Mouse (Mus musculus) C2C12 (cell line): ENCODE data around the gene Tmem30c. TPM values are rescaled to one million over a fixed set of nuclear protein-coding genes. Genes with fewer than 3 reads are reported as not detected.

Experiments
- H3K27me3 ChIP-seq: one replicate; pipeline ENCODE4 v1.6.1; 2011; ENCODE audit not compliant: control insufficient read depth, insufficient read depth, insufficient read length
- H3K36me3 ChIP-seq: one replicate; pipeline ENCODE4 v1.6.1; 2011; ENCODE audit not compliant: control insufficient read depth, insufficient read depth
- H3K4me3 ChIP-seq: one replicate; pipeline ENCODE4 v1.5.1; 2011; ENCODE audit warnings: mild to moderate bottlenecking, control low read depth; ENCODE audit not compliant: poor library complexity, insufficient read depth, severe bottlenecking
- H3K79me2 ChIP-seq: one replicate; pipeline ENCODE4 v1.6.1; 2011; ENCODE audit not compliant: control insufficient read depth, insufficient read depth
- H3K79me3 ChIP-seq: one replicate; pipeline ENCODE4 v1.6.1; 2011; ENCODE audit warnings: low read depth, control low read depth
- H3ac ChIP-seq: one replicate; pipeline ENCODE3; 2011; ENCODE audit warnings: low read depth; ENCODE audit not compliant: control insufficient read depth, insufficient read length
- CEBPB ChIP-seq: IDR thresholded peaks from one replicate; pipeline ENCODE4 v1.6.1; 2011; ENCODE audit warnings: low read depth, mild to moderate bottlenecking, control low read depth, moderate library complexity
- CTCF ChIP-seq: IDR thresholded peaks from one replicate; pipeline ENCODE4 v1.5.1; 2011; ENCODE audit not compliant: control insufficient read depth, insufficient read depth, insufficient read length
- FOSL1 ChIP-seq: IDR thresholded peaks from one replicate; pipeline ENCODE4 v1.8.0; 2011; ENCODE audit warnings: mild to moderate bottlenecking, low read length; ENCODE audit not compliant: poor library complexity, insufficient read depth, severe bottlenecking
- MAX ChIP-seq: IDR thresholded peaks from one replicate; pipeline ENCODE4 v1.6.1; 2011; ENCODE audit warnings: mild to moderate bottlenecking, control low read depth
- MYOD1 ChIP-seq: IDR thresholded peaks from one replicate; pipeline ENCODE4 v1.6.1; 2011; ENCODE audit warnings: low read depth; ENCODE audit not compliant: control insufficient read depth, insufficient read length
- MYOG ChIP-seq: IDR thresholded peaks from one replicate; pipeline ENCODE4 v1.6.1; 2011; ENCODE audit not compliant: control insufficient read depth, insufficient read length; ENCODE audit errors: extremely low read depth
- USF1 ChIP-seq: IDR thresholded peaks from one replicate; pipeline ENCODE4 v1.6.1; 2011; ENCODE audit warnings: low read depth, mild to moderate bottlenecking, control low read depth, moderate library complexity
- long read RNA-seq, 2 experiments: library from polyadenylated mRNA; unstranded; transcript quantifications; one replicate each; pipeline ENCODE4 v2.0.0; 2019 to 2020
- polyA plus RNA-seq: library from polyadenylated mRNA; unstranded; fragments of >200 nt; fragmentation: generic; extraction: Trizol; gene quantifications from one replicate; pipeline ENCODE4 v1.2.1, GENCODE M21; 2012; ENCODE audit warnings: missing spikeins

Gene Tmem30c
- polyA plus RNA-seq: not detected
- long read RNA-seq, experiment 1: 0 reads
- long read RNA-seq, experiment 2: 0 reads

- Histone ChIP-seq H3K36me3 (no peaks in the 10 kb centered on the region), H3K27me3 (no peaks in the 10 kb centered on the region), H3K79me3 (no peaks in the 10 kb centered on the region), H3ac (no peak within 1 kb of the TSS), H3K79me2 (no peaks in the 10 kb centered on the region), H3K4me3 (no peak within 1 kb of the TSS)
- no peak for TF ChIP-seq USF1
- no peak for TF ChIP-seq CEBPB
- no peak for TF ChIP-seq FOSL1
- no peak for TF ChIP-seq CTCF
- no peak for TF ChIP-seq MAX
- TF ChIP-seq MYOG: no peak
- no peak for TF ChIP-seq MYOD1
Observed at GRCm38 (mm10) chr16:57292765-57293164, at the start of gene Tmem30c. Gene Tmem30c, minus strand, starts transcription at chr16:57292865.

DNA sequence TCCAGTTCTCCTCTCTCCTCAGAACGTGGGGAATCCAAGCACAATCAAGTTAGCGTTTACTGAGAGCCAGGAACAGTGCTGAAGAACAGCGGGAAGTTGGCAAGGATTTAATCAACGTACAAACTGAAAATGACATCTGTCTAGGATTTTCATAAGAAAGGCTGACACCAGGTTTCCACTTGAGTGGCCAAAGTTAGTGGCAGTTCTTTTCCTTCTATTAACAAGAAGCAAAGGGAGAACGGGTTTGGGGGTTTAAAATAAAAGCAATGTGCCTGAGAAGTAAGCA is 47.9 kb upstream of the Tmem30c start:
- H3K4me3 ChIP-seq: no peak overlapping the region
- no peaks in the 10 kb centered on the region for H3K79me3 ChIP-seq
- no peak for TF ChIP-seq MAX
- TF ChIP-seq USF1: no peak
- no peak for TF ChIP-seq CTCF
- TF ChIP-seq MYOG: no peak
- TF ChIP-seq MYOD1: no peak
- no peak for TF ChIP-seq CEBPB
- TF ChIP-seq FOSL1: no peak
- H3K36me3 ChIP-seq: no peaks in the 10 kb centered on the region
- no peak overlapping the region for H3ac ChIP-seq
- no peaks in the 10 kb centered on the region for H3K79me2 ChIP-seq
- H3K27me3 ChIP-seq: no peaks in the 10 kb centered on the region

- Histone ChIP-seq H3K4me3 (no peak overlapping the region), H3K79me2 (no peaks in the 10 kb centered on the region), H3K79me3 (no peaks in the 10 kb centered on the region), H3K36me3 (no peaks in the 10 kb centered on the region), H3ac (no peak overlapping the region), H3K27me3 (no peaks in the 10 kb centered on the region)
- TF ChIP-seq MAX: no peak
- no peak for TF ChIP-seq FOSL1
- TF ChIP-seq MYOD1: no peak
- no peak for TF ChIP-seq MYOG
- TF ChIP-seq USF1: no peak
- TF ChIP-seq CEBPB: no peak
- no peak for TF ChIP-seq CTCF
Observed at GRCm38 (mm10) chr16:57339765-57340612, 47.3 kb upstream of the Tmem30c start.

DNA sequence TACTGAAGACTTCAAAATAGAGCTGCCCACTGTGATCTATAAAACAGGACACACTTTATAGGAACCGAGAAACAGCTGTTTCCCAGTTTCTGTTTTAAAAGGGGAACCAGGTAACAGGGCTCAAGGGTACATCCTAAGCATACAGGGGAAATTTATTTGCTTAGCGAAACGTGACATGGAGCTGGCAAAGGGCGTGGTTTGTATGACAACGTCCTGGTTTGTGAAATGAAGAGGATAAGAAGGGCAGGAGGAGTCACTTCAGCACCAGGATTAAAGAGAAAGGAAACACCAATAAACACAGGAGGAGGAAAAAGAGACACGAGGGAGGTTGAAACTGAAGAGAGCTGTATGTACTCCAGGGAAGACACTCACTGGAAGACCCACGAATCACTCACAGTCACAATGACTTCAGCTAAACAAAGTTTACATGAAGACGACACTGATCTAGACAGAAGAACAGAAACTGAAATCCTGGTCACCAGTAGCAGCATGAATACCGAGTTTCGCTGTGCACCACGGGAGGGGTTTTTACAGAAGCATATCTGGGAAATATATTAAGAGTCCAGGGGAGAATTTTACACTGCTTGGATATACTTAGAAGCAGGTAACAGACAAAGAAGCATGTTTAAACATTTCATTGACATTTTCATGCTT is 44.2 kb upstream of the Tmem30c start:
- TF ChIP-seq USF1: no peak
- no peak for TF ChIP-seq MAX
- TF ChIP-seq FOSL1: no peak
- TF ChIP-seq MYOD1: no peak
- no peak for TF ChIP-seq MYOG
- TF ChIP-seq CTCF: no peak
- no peak for TF ChIP-seq CEBPB
- H3K27me3 ChIP-seq: no peaks in the 10 kb centered on the region
- H3K4me3 ChIP-seq: no peak overlapping the region
- no peaks in the 10 kb centered on the region for H3K79me3 ChIP-seq
- no peak overlapping the region for H3ac ChIP-seq
- no peaks in the 10 kb centered on the region for H3K36me3 ChIP-seq
- H3K79me2 ChIP-seq: no peaks in the 10 kb centered on the region

DNA sequence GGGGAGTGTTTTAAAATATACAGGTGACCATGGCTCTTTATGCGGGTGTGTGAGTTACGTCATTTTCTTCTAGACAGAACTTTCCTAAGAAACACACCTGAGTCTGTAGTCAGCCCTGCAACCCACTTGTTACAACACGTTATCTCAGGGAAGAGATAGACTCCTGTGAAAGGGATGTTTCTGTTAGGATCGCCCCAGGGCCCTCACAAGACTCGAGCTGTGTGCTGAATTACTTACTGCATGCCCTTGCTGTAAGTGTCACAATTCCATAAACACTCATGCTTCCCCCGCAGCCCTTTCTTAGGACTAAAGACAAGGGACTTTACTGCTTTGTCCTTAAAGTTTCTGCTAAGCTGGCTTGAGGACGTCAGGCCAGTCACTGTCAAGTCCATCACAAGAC is 39.6 kb upstream of the Tmem30c start:
- Histone ChIP-seq H3K36me3 (no peaks in the 10 kb centered on the region), H3K27me3 (no peaks in the 10 kb centered on the region), H3ac (no peak overlapping the region), H3K79me3 (no peaks in the 10 kb centered on the region), H3K4me3 (no peak overlapping the region), H3K79me2 (no peaks in the 10 kb centered on the region)
- TF ChIP-seq CTCF (no peak), USF1 (no peak), CEBPB (no peak), MYOD1 (no peak), MAX (no peak), FOSL1 (no peak), MYOG (no peak)
